Mouse (Mus musculus): ENCODE data around the gene Hsd3b7.
"Not testable (repeated sequence)": the region's sequence is repeated elsewhere in the genome, so short reads cannot be mapped to it uniquely, and the experiment has no call there.

Gene Hsd3b7

DNA sequence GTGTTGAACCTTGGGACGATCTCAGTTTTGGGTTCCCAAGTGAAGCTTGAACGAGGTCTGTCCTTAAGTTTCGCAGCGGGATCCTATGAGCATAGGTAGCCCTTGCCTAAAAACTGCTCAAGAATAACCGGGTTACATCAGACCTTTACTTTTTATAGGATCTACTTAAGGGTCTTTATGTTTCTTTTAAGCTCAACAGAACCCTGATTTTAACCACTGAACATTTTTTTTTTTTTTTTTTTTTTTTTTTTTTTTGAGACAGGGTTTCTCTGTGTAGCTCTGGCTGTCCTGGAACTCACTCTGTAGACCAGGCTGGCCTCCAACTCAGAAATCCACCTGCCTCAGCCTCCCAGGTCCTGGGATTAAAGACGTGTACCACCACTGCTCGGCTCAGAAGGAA, 24.6 kb upstream of the Hsd3b7 start:
- DNase-seq (ENCODE audit: low spot score): not testable (repeated sequence)

DNA sequence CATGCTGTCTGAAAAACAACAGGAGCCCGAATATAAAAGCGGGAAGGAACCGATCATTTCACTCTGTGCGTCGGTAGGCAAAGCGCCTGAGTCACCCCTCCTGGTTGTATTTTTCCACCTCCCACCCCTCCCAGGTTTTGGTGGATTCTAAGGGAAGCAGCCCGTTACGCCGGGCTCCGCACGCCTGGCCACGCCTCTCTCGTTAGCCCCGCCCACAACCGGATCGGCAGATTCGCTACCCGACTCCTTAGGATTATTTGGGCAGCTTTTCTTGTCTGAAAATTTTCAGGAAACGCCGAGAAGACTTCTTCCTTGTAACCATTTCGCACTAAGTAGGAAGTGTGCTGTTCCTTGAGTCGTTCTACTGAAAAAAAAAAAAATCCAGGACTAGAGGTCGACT, 24.0 kb upstream of the Hsd3b7 start, which contains the start of gene Setd1a:
Gene Setd1a, plus strand, starts transcription at position 245 of the 400 bp plus-strand sequence.
- peak; percentile 88 for DNase-seq (ENCODE audit: low spot score)

GRCm38 (mm10) chr7:127776878-127777473, 23.4 kb upstream of the Hsd3b7 start:
- peak; percentile 97 for DNase-seq (ENCODE audit: low spot score)

- DNase-seq (ENCODE audit: low spot score): peak; percentile 69
Observed at GRCm38 (mm10) chr7:127777474-127778266, 22.7 kb upstream of the Hsd3b7 start.

DNA sequence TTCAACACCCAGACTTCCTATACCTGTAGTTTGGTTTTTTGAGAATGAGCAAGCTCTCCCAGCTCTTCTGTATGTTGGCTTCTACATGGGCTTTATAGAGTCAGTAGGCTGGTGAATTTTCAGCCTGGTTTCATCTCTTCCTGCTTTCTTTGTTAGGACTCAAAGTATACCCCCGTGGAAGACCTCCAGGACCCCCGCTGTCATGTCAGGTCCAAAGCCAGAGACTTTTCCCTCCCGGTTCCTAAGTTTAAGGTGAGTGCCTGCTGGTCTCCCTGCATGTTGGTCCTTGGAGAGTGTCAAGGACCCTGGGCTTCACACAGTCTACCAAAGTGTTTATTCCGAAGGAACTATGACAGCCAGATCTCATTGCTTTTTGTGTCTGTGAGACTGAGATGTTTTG, 22.1 kb upstream of the Hsd3b7 start:
- no peak for DNase-seq (ENCODE audit: low spot score)

DNA sequence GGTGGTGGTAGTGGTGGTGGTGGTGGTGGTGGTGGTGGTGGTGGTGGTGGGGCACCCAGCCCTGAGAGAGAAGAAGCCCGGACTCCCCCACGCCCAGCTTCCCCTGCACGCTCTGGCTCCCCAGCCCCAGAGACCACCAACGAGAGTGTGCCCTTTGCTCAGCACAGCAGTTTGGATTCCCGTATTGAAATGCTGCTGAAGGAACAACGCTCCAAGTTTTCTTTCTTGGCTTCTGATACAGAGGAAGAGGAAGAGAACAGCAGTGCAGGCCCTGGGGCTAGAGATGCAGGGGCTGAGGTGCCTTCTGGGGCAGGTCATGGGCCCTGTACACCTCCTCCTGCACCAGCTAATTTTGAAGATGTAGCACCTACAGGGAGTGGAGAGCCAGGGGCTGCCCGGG, 15.1 kb upstream of the Hsd3b7 start, which contains the start of gene Gm49388:
Gene Gm49388, plus strand, starts transcription at position 301 of the 400 bp plus-strand sequence.
- DNase-seq (ENCODE audit: low spot score): no peak

- no peak for DNase-seq (ENCODE audit: low spot score)
Observed at GRCm38 (mm10) chr7:127797076-127797845, 3.1 kb upstream of the Hsd3b7 start.

GRCm38 (mm10) chr7:127798591-127798990, 1.8 kb upstream of the Hsd3b7 start:
- DNase-seq (ENCODE audit: low spot score): no peak

- no peak for DNase-seq (ENCODE audit: low spot score)
Observed at GRCm38 (mm10) chr7:127799211-127799610, 1.2 kb upstream of the Hsd3b7 start.

DNA sequence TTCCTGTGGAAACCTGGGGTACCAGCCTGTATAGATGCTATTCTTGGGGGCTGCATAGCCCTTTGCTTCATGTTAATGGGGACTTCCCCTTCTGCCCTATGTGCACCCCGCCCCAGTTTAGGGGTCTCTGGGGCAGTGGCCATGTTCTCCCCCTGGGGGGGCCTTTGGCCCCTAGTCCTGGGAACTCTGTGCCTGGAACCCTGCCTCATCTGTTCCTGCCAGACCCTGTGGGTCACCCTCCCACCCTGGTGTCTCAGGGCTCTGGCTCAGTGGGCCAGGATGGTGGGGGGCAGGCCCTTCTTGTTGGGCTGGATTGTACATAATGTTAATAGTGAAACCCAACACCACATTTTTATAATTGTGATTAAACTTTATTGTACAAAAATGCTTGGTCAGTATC, 666 bp upstream of the Hsd3b7 start:
- DNase-seq (ENCODE audit: low spot score): no peak

DNA sequence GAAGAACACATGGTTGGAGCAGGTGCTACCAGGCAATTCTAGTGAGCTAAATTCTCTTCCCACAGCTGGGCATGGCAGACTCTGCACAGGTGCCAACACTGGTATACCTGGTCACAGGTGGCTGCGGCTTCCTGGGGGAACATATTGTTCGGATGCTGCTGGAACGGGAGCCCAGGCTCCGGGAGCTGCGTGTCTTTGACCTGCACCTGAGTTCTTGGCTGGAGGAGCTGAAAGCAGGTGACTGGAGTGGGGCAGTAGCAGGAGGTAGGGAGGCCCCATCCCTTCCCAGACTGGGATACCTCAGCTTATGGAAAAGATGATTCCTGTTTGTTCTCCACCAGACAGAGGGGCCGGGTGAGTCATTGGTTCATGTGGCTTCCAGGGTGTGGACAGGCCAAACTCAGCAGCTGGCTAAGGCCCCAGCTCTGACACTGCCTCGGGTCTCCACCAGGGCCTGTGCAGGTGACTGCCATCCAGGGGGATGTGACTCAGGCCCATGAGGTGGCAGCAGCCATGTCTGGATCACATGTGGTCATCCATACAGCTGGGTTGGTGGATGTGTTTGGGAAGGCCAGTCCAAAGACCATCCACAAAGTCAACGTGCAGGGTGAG, 712 bp downstream of the Hsd3b7 start:
- DNase-seq (ENCODE audit: low spot score): no peak

DNA sequence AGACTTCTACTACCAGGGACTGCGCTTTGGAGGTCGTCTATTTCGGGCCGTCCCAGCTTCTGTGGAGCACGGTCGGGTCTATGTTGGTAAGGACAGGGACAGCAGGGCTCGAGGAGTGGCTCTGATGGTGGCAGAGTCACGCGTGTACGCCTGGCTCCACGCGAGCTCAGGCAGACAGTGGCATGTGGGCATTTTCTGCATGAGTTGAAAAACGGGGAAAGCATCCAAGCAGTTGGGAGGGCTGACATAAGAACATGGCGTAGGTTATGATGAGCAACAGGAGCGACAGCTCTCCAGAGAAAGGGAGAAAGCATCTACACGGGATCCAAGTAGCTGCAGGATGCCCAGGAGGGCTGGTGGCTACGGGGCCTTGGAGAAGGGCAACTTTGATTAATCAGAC, 1.9 kb downstream of the Hsd3b7 start:
- DNase-seq (ENCODE audit: low spot score): no peak

GRCm38 (mm10) chr7:127808821-127809220, 8.4 kb downstream of the Hsd3b7 start:
- no peak for DNase-seq (ENCODE audit: low spot score)

DNA sequence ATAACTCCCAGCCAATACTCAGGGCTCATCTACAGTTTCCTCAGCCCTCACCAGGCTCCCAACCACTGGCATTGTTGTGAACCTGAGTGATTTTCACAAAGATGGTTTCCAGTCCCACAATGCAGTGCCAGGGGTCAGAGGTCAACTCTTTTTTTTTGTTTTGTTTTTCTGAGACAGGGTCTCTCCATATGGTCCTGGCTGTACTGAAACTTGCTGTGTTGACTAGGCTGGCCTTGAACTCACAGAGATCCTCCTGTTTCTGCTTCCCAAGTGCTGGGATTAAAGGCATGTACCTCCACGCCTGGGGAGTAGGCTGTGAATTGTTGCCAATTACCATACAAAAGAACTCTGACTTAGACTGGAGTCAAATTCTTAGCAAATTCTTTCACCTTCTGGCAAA, 9.4 kb downstream of the Hsd3b7 start:
- no peak for DNase-seq (ENCODE audit: low spot score)

- DNase-seq (ENCODE audit: low spot score): no peak
Observed at GRCm38 (mm10) chr7:127810650-127811049, 10.2 kb downstream of the Hsd3b7 start.

DNA sequence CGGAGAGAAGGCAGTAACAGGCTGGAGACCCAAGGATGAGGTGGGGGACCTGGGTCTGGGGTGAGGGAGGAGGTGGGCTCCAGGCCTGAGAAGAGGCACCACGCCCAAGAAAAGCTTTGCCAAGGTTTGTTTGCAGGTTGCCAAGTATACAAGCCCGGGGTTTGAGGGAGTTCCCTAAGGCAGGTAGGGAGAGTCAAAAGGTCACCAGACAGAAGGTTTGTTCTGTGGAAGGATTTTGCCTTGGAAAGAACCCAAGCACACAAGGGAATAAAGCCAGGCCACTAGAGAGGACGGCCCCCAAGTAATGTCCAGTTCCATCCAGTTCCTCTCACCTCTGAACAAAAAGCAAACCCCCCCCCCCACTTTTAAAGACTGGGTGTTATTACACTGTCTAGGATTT, 10.8 kb downstream of the Hsd3b7 start:
- no peak for DNase-seq (ENCODE audit: low spot score)

DNA sequence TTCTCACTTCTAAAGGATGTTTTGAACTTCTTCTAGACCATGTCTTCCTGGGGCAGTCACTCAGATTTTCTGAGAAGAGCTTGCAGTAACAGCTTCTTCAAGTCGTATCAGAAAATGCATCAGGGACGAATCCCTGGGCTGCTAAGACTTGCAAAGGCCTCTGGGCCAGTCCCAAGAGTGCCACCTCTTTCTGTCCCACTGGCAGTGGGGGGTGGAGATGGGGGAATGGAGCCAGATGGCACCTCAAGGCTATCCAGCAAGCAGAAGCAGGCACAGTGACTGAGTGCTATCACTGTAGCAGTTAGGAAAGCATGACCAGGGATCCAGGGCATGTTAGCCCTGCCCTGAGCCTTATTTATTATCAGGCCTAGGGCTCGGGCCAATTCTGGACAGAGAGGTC, 11.9 kb downstream of the Hsd3b7 start:
- no peak for DNase-seq (ENCODE audit: low spot score)

GRCm38 (mm10) chr7:127813821-127814220, 13.4 kb downstream of the Hsd3b7 start:
- DNase-seq (ENCODE audit: low spot score): no peak

- DNase-seq (ENCODE audit: low spot score): no peak
Observed at GRCm38 (mm10) chr7:127814241-127814921, 14.0 kb downstream of the Hsd3b7 start.

- DNase-seq (ENCODE audit: low spot score): no peak
Observed at GRCm38 (mm10) chr7:127815116-127815665, 14.8 kb downstream of the Hsd3b7 start.
